Mouse (Mus musculus) liver, embryonic 12.5 days (tissue): ENCODE measurements at regions not wholly inside any gene's neighbourhood (a gene's known extent, or its start where the extent isn't known, plus 50 kb on each side); places are given as distances from the start of the nearest gene placed in this dataset.

Source experiments
- ATAC-seq: fragments of 200-750 bp; cut with Nextera tagmentation; 2 replicates; pipeline ENCODE4 v1.8.0; 2017; ENCODE audit warnings: moderate number of reproducible peaks, mild to moderate bottlenecking, moderate library complexity
- H3K27ac ChIP-seq: fragments of 300-500 bp; sonication (generic); 2 replicates; pipeline ENCODE4 v1.5.1; 2016; ENCODE audit warnings: mild to moderate bottlenecking
- H3K27me3 ChIP-seq: fragments of 300-500 bp; sonication (generic); replicated peaks from 2 replicates; pipeline ENCODE4 v1.6.1; 2016; ENCODE audit warnings: mild to moderate bottlenecking, moderate library complexity
- H3K36me3 ChIP-seq: fragments of 300-500 bp; sonication (generic); 2 replicates; pipeline ENCODE4 v1.6.1; 2016; ENCODE audit warnings: mild to moderate bottlenecking, moderate library complexity
- H3K4me1 ChIP-seq: fragments of 300-500 bp; sonication (generic); 2 replicates; pipeline ENCODE4 v1.6.1; 2016
- H3K4me2 ChIP-seq: fragments of 300-500 bp; sonication (generic); 2 replicates; pipeline ENCODE4 v1.6.1; 2016; ENCODE audit warnings: mild to moderate bottlenecking, moderate library complexity
- H3K4me3 ChIP-seq: fragments of 300-500 bp; sonication (generic); 2 replicates; pipeline ENCODE4 v1.5.1; 2016; ENCODE audit warnings: mild to moderate bottlenecking, moderate library complexity
- H3K9ac ChIP-seq: fragments of 300-500 bp; sonication (generic); 2 replicates; pipeline ENCODE4 v1.6.1; 2016; ENCODE audit warnings: mild to moderate bottlenecking, moderate library complexity
- H3K9me3 ChIP-seq: fragments of 300-500 bp; sonication (generic); replicated peaks from 2 replicates; pipeline ENCODE4 v1.6.1; 2016; ENCODE audit warnings: mild to moderate bottlenecking, moderate library complexity
- WGBS: fragments of 180-500 bp; shearing (Covaris S2); methylation state at CpG from one replicate; pipeline ENCODE4 v1.1.7; 2016; ENCODE audit not compliant: insufficient replicate concordance; 5-methylcytosine and 5-hydroxymethylcytosine counted together

- no peak for ATAC-seq
- no peak overlapping the region for H3K4me2 ChIP-seq
- no peaks in the 10 kb centered on the region for H3K4me1 ChIP-seq
- no peak overlapping the region for H3K4me3 ChIP-seq
- H3K36me3 ChIP-seq: no peaks in the 10 kb centered on the region
- H3K27me3 ChIP-seq: no peaks in the 10 kb centered on the region
- H3K9ac ChIP-seq: no peak overlapping the region
- no peak overlapping the region for H3K27ac ChIP-seq
- H3K9me3 ChIP-seq: no peaks in the 10 kb centered on the region
Measured at GRCm38 (mm10) chr9:89858005-89858404, 51.7 kb upstream of the Rasgrf1 start.

- no peak overlapping the region for H3K9ac ChIP-seq
- no peak overlapping the region for H3K4me3 ChIP-seq
- H3K27me3 ChIP-seq: no peaks in the 10 kb centered on the region
- whole genome bisulfite sequencing: 67% methylated on average over 10 of the region's 10 CpGs
- H3K4me2 ChIP-seq: no peak overlapping the region
- H3K4me1 ChIP-seq: no peaks in the 10 kb centered on the region
- no peak for ATAC-seq
- no peaks in the 10 kb centered on the region for H3K36me3 ChIP-seq
- H3K27ac ChIP-seq: no peak overlapping the region
- H3K9me3 ChIP-seq: no peaks in the 10 kb centered on the region
Measured at GRCm38 (mm10) chr9:89850491-89851282, 59.0 kb upstream of the Rasgrf1 start.

GRCm38 (mm10) chr9:89849947-89850346, 59.8 kb upstream of the Rasgrf1 start:
- no peak overlapping the region for H3K9ac ChIP-seq
- no peak overlapping the region for H3K4me2 ChIP-seq
- no peaks in the 10 kb centered on the region for H3K4me1 ChIP-seq
- no peak overlapping the region for H3K4me3 ChIP-seq
- no peak for ATAC-seq
- H3K27me3 ChIP-seq: no peaks in the 10 kb centered on the region
- H3K27ac ChIP-seq: no peak overlapping the region
- 68% methylated on average over 3 of the region's 3 CpGs for WGBS
- H3K9me3 ChIP-seq: no peaks in the 10 kb centered on the region
- H3K36me3 ChIP-seq: no peaks in the 10 kb centered on the region

GRCm38 (mm10) chr9:89848571-89848970, 61.1 kb upstream of the Rasgrf1 start:
- no peaks in the 10 kb centered on the region for H3K9me3 ChIP-seq
- no peak for ATAC-seq
- H3K4me1 ChIP-seq: no peaks in the 10 kb centered on the region
- 56% methylated on average over 3 of the region's 3 CpGs for WGBS
- no peak overlapping the region for H3K9ac ChIP-seq
- H3K27ac ChIP-seq: no peak overlapping the region
- no peaks in the 10 kb centered on the region for H3K36me3 ChIP-seq
- H3K27me3 ChIP-seq: no peaks in the 10 kb centered on the region
- no peak overlapping the region for H3K4me3 ChIP-seq
- H3K4me2 ChIP-seq: no peak overlapping the region

- H3K36me3 ChIP-seq: no peaks in the 10 kb centered on the region
- no peak overlapping the region for H3K9ac ChIP-seq
- ATAC-seq: no peak
- H3K4me3 ChIP-seq: no peak overlapping the region
- H3K4me1 ChIP-seq: no peaks in the 10 kb centered on the region
- no peak overlapping the region for H3K27ac ChIP-seq
- H3K27me3 ChIP-seq: no peaks in the 10 kb centered on the region
- no peak overlapping the region for H3K4me2 ChIP-seq
- no peaks in the 10 kb centered on the region for H3K9me3 ChIP-seq
Measured at GRCm38 (mm10) chr9:89846973-89847372, 62.7 kb upstream of the Rasgrf1 start.

- WGBS: 78% methylated on average over 8 of the region's 8 CpGs
- no peak overlapping the region for H3K27ac ChIP-seq
- no peak overlapping the region for H3K9ac ChIP-seq
- H3K27me3 ChIP-seq: no peaks in the 10 kb centered on the region
- no peaks in the 10 kb centered on the region for H3K4me1 ChIP-seq
- ATAC-seq: no peak
- H3K4me2 ChIP-seq: no peak overlapping the region
- H3K36me3 ChIP-seq: no peaks in the 10 kb centered on the region
- no peaks in the 10 kb centered on the region for H3K9me3 ChIP-seq
- H3K4me3 ChIP-seq: no peak overlapping the region
Measured at GRCm38 (mm10) chr9:89842776-89843089, 67.0 kb upstream of the Rasgrf1 start.

GRCm38 (mm10) chr9:89841866-89842775, 67.6 kb upstream of the Rasgrf1 start:
- Histone ChIP-seq H3K9me3 (no peaks in the 10 kb centered on the region), H3K4me3 (no peak overlapping the region), H3K4me1 (no peaks in the 10 kb centered on the region), H3K9ac (no peak overlapping the region), H3K4me2 (no peak overlapping the region), H3K27me3 (no peaks in the 10 kb centered on the region), H3K27ac (no peak overlapping the region), H3K36me3 (no peaks in the 10 kb centered on the region)
- 50% methylated on average over 12 of the region's 12 CpGs for WGBS
- ATAC-seq: no peak

- H3K9me3 ChIP-seq: no peaks in the 10 kb centered on the region
- no peak overlapping the region for H3K4me2 ChIP-seq
- no peaks in the 10 kb centered on the region for H3K36me3 ChIP-seq
- no peak overlapping the region for H3K9ac ChIP-seq
- H3K27ac ChIP-seq: no peak overlapping the region
- no peak for ATAC-seq
- no peaks in the 10 kb centered on the region for H3K27me3 ChIP-seq
- WGBS: 31% methylated on average over 2 of the region's 2 CpGs
- no peak overlapping the region for H3K4me3 ChIP-seq
- no peaks in the 10 kb centered on the region for H3K4me1 ChIP-seq
Measured at GRCm38 (mm10) chr9:89841371-89841770, 68.3 kb upstream of the Rasgrf1 start.

- Histone ChIP-seq H3K36me3 (no peaks in the 10 kb centered on the region), H3K27ac (no peak overlapping the region), H3K4me3 (no peak overlapping the region), H3K4me2 (no peak overlapping the region), H3K27me3 (no peaks in the 10 kb centered on the region), H3K9me3 (no peaks in the 10 kb centered on the region), H3K9ac (no peak overlapping the region), H3K4me1 (no peaks in the 10 kb centered on the region)
- 62% methylated on average over 7 of the region's 7 CpGs for WGBS
- ATAC-seq: no peak
Measured at GRCm38 (mm10) chr9:89836454-89837245, 73.1 kb upstream of the Rasgrf1 start.

GRCm38 (mm10) chr9:89833596-89833995, 76.1 kb upstream of the Rasgrf1 start:
- Histone ChIP-seq H3K27me3 (no peaks in the 10 kb centered on the region), H3K9me3 (no peaks in the 10 kb centered on the region), H3K4me2 (no peak overlapping the region), H3K4me1 (no peaks in the 10 kb centered on the region), H3K36me3 (no peaks in the 10 kb centered on the region), H3K9ac (no peak overlapping the region), H3K27ac (no peak overlapping the region), H3K4me3 (no peak overlapping the region)
- WGBS: 81% methylated on average over 9 of the region's 9 CpGs
- no peak for ATAC-seq

GRCm38 (mm10) chr9:89831855-89832254, 77.9 kb upstream of the Rasgrf1 start:
- Histone ChIP-seq H3K4me1 (no peaks in the 10 kb centered on the region), H3K27ac (no peak overlapping the region), H3K9ac (no peak overlapping the region), H3K27me3 (no peaks in the 10 kb centered on the region), H3K4me3 (no peak overlapping the region), H3K4me2 (no peak overlapping the region), H3K36me3 (no peaks in the 10 kb centered on the region), H3K9me3 (no peaks in the 10 kb centered on the region)
- ATAC-seq: no peak
- WGBS: 79% methylated on average over 14 of the region's 14 CpGs

GRCm38 (mm10) chr9:89828156-89828555, 81.6 kb upstream of the Rasgrf1 start:
- no peak overlapping the region for H3K4me3 ChIP-seq
- 72% methylated on average over 5 of the region's 5 CpGs for WGBS
- no peak overlapping the region for H3K4me2 ChIP-seq
- H3K4me1 ChIP-seq: no peaks in the 10 kb centered on the region
- no peak overlapping the region for H3K9ac ChIP-seq
- no peak overlapping the region for H3K27ac ChIP-seq
- H3K27me3 ChIP-seq: no peaks in the 10 kb centered on the region
- H3K36me3 ChIP-seq: no peaks in the 10 kb centered on the region
- H3K9me3 ChIP-seq: no peaks in the 10 kb centered on the region
- ATAC-seq: no peak
